Mouse (Mus musculus) kidney, embryonic 16.5 days (tissue): ENCODE results near the gene 2010111I01Rik. TPM values are rescaled to one million over a fixed set of nuclear protein-coding genes. Genes with fewer than 3 reads are reported as not detected.

Source experiments
- ATAC-seq: fragments of 200-750 bp; cut with Nextera tagmentation; 2 replicates; pipeline ENCODE4 v1.8.0; 2017; ENCODE audit warnings: moderate TSS enrichment; ENCODE audit not compliant: low FRiP score, low TSS enrichment
- H3K27ac ChIP-seq: fragments of 300-500 bp; sonication (generic); 2 replicates; pipeline ENCODE4 v1.5.1; 2014; ENCODE audit warnings: low read length
- H3K27me3 ChIP-seq: fragments of 300-500 bp; sonication (generic); 2 replicates; pipeline ENCODE4 v1.6.1; 2014; ENCODE audit warnings: low read length, control low read depth, mixed read lengths; ENCODE audit not compliant: insufficient read depth
- H3K36me3 ChIP-seq: fragments of 300-500 bp; sonication (generic); 2 replicates; pipeline ENCODE4 v1.6.1; 2014; ENCODE audit warnings: low read length, control low read depth, mixed read lengths; ENCODE audit not compliant: insufficient read depth
- H3K4me1 ChIP-seq: fragments of 300-500 bp; sonication (generic); 2 replicates; pipeline ENCODE4 v1.6.1; 2014; ENCODE audit warnings: low read length, control low read depth, mixed read lengths; ENCODE audit not compliant: insufficient read depth
- H3K4me2 ChIP-seq: fragments of 300-500 bp; sonication (generic); replicated peaks from 2 replicates; pipeline ENCODE4 v1.6.1; 2014; ENCODE audit warnings: low read depth, low read length
- H3K4me3 ChIP-seq: fragments of 300-500 bp; sonication (generic); 2 replicates; pipeline ENCODE4 v1.5.1; 2014; ENCODE audit warnings: mild to moderate bottlenecking, low read length
- H3K9ac ChIP-seq: fragments of 300-500 bp; sonication (generic); replicated peaks from 2 replicates; pipeline ENCODE4 v1.6.1; 2014; ENCODE audit warnings: low read length
- H3K9me3 ChIP-seq: fragments of 300-500 bp; sonication (generic); 2 replicates; pipeline ENCODE4 v1.6.1; 2016; ENCODE audit warnings: low read length, control low read depth
- WGBS: fragments of 180-500 bp; shearing (Covaris S2); extraction: QIAGEN DNeasy Blood & Tissue Kit; methylation state at CpG from one replicate; pipeline ENCODE4 v1.1.7; 2014; 5-methylcytosine and 5-hydroxymethylcytosine counted together
- polyA plus RNA-seq: library from polyadenylated mRNA; unstranded; fragments of >200 nt; fragmentation: Nextera tagmentation; extraction: Ambion mirVana; gene quantifications from 2 replicates; pipeline ENCODE4 v1.2.1, GENCODE M21; 2015

2010111I01Rik gene
- polyA plus RNA-seq, 1 experiment from 2014 or later: 146 TPM

DNA sequence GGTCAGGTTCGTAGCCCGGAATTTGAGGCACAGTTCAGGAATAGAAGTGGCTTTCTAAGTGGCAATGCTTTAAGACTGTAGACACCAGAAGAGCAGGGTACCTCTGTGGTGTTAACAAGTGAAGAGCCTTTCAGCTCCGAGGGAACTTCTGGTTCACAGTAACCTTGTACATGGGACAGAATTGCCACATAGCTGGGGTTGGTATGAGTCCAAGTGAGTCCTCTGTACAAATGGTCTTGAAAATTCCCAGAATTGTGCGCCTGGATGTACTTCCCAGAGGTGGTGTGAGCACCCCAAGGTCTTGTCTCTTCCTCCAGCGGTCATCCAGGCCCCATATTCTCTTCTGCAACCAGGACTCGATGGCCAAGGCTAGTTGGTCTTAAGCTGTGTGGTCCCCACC lies 326.3 kb downstream of the 2010111I01Rik start:
- H3K4me2 ChIP-seq: no peak overlapping the region
- peaks cover 42% of the 10 kb centered on the region for H3K4me1 ChIP-seq
- H3K27ac ChIP-seq: no peak overlapping the region
- no peaks in the 10 kb centered on the region for H3K9me3 ChIP-seq
- no peak overlapping the region for H3K4me3 ChIP-seq
- no peak for ATAC-seq
- no peaks in the 10 kb centered on the region for H3K27me3 ChIP-seq
- peaks cover 58% of the 10 kb centered on the region for H3K36me3 ChIP-seq
- 96% methylated on average over 6 of the region's 6 CpGs for WGBS
- no peak overlapping the region for H3K9ac ChIP-seq

- no peak for ATAC-seq
- Histone ChIP-seq H3K4me2 (no peak overlapping the region), H3K9ac (0 out of 2 replicates have a peak overlapping the region, but pooled peaks have one; percentile 10), H3K9me3 (no peaks in the 10 kb centered on the region), H3K4me3 (no peak overlapping the region), H3K4me1 (peaks cover 35% of the 10 kb centered on the region), H3K27me3 (no peaks in the 10 kb centered on the region), H3K36me3 (peaks cover 61% of the 10 kb centered on the region), H3K27ac (peak overlapping the region; percentile 84)
- WGBS: 61% methylated on average over 3 of the region's 3 CpGs
These were observed 329.0 kb downstream of the 2010111I01Rik start for GRCm38 (mm10) chr13:63293647-63294046.

- Histone ChIP-seq H3K4me2 (0 out of 2 replicates have a peak overlapping the region, but pooled peaks have one; percentile 5), H3K27ac (peak overlapping the region; percentile 84), H3K36me3 (peaks cover 62% of the 10 kb centered on the region), H3K9me3 (no peaks in the 10 kb centered on the region), H3K9ac (peak overlapping the region; percentile 49), H3K4me1 (peaks cover 29% of the 10 kb centered on the region), H3K27me3 (no peaks in the 10 kb centered on the region), H3K4me3 (no peak overlapping the region)
- peak; percentile 52; the same call in 1 of the 2 replicates for ATAC-seq
- WGBS: 36% methylated on average over 15 of the region's 15 CpGs
These were observed 329.9 kb downstream of the 2010111I01Rik start for GRCm38 (mm10) chr13:63294359-63295193.

GRCm38 (mm10) chr13:63296300-63296699 lies 331.6 kb downstream of the 2010111I01Rik start:
- no peak for ATAC-seq
- Histone ChIP-seq H3K9me3 (no peaks in the 10 kb centered on the region), H3K36me3 (peaks cover 63% of the 10 kb centered on the region), H3K27me3 (no peaks in the 10 kb centered on the region), H3K4me3 (no peak overlapping the region), H3K9ac (no peak overlapping the region), H3K27ac (no peak overlapping the region), H3K4me1 (peaks cover 34% of the 10 kb centered on the region), H3K4me2 (no peak overlapping the region)
- 91% methylated on average over 11 of the region's 11 CpGs for WGBS

DNA sequence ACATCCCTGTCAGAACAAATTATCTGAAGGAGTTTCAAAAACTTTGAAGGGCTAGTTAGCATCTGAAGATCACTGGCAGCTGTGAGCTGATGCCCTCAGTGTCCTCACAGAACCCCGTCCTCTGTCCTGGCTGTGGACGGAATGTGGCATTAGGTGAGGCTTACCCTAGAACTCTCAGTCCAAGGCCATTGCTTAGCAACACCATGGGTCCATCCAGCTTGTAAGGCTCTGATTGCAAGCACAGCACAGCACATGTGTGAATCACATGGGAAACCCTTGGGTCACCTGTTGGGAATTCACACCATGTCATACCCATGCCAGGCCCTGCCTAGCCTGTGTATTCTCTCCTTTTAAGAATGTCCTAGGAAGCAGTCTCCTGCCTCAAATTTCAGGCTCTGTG lies 332.3 kb downstream of the 2010111I01Rik start:
- no peak overlapping the region for H3K4me3 ChIP-seq
- H3K27ac ChIP-seq: no peak overlapping the region
- no peaks in the 10 kb centered on the region for H3K9me3 ChIP-seq
- no peaks in the 10 kb centered on the region for H3K27me3 ChIP-seq
- WGBS: 94% methylated on average over 2 of the region's 2 CpGs
- H3K4me2 ChIP-seq: no peak overlapping the region
- H3K36me3 ChIP-seq: peaks cover 68% of the 10 kb centered on the region
- no peak overlapping the region for H3K9ac ChIP-seq
- H3K4me1 ChIP-seq: peaks cover 40% of the 10 kb centered on the region
- no peak for ATAC-seq

DNA sequence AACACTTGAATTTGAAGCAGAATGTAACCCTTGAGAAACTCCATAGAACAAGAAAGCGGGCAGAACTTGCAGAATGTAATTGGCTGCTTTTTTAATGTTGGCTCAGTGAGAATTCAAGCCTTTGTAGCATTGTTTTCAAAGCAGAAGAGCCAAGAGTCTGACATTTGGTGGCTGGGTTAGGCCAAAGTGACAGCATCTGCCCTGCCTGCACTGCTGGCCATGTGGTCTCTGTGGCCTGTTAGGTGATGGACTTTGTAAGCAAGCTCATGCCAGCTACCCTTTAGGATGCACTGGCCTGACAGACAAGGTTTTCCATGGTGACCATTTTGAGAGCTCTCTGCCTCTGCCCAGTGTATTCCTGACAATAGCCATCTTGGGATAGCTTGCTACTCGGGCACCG lies 333.2 kb downstream of the 2010111I01Rik start:
- ATAC-seq: no peak
- H3K9ac ChIP-seq: no peak overlapping the region
- no peak overlapping the region for H3K27ac ChIP-seq
- H3K9me3 ChIP-seq: no peaks in the 10 kb centered on the region
- H3K4me2 ChIP-seq: no peak overlapping the region
- WGBS: 93% methylated on average over 3 of the region's 3 CpGs
- no peak overlapping the region for H3K4me3 ChIP-seq
- H3K27me3 ChIP-seq: no peaks in the 10 kb centered on the region
- peaks cover 36% of the 10 kb centered on the region for H3K4me1 ChIP-seq
- peaks cover 78% of the 10 kb centered on the region for H3K36me3 ChIP-seq

- 80% methylated on average over 5 of the region's 5 CpGs for WGBS
- Histone ChIP-seq H3K27ac (no peak overlapping the region), H3K4me1 (peaks cover 33% of the 10 kb centered on the region), H3K27me3 (no peaks in the 10 kb centered on the region), H3K36me3 (peaks cover 86% of the 10 kb centered on the region), H3K4me3 (no peak overlapping the region), H3K9me3 (no peaks in the 10 kb centered on the region), H3K9ac (no peak overlapping the region), H3K4me2 (no peak overlapping the region)
- ATAC-seq: no peak
These were observed 334.2 kb downstream of the 2010111I01Rik start for GRCm38 (mm10) chr13:63298931-63299330.

DNA sequence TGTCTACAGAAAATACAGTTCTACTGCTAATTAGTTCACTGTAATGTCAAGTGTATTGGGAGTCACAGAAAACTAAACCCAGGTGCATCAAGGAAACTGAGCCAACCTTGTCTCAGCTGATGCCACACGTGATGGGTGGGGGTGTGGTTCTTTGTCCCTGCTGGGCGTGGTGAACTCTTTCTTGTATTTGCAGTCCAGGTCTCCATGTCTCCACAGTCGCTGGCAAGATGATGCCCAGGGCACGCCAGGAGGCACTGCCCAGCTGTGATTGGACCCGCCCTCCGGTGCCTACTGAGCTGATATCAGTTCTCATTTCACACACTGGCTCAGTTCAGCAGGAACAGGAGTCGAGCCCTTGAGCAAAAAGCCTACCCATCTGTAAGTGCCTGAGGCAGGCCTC lies 336.2 kb downstream of the 2010111I01Rik start:
- 51% methylated on average over 7 of the region's 7 CpGs for WGBS
- peaks cover 39% of the 10 kb centered on the region for H3K4me1 ChIP-seq
- H3K4me3 ChIP-seq: no peak overlapping the region
- ATAC-seq: no peak
- no peak overlapping the region for H3K4me2 ChIP-seq
- no peaks in the 10 kb centered on the region for H3K27me3 ChIP-seq
- H3K36me3 ChIP-seq: peaks cover 81% of the 10 kb centered on the region
- peak overlapping the region; percentile 53 for H3K27ac ChIP-seq
- H3K9ac ChIP-seq: 0 out of 2 replicates have a peak overlapping the region, but pooled peaks have one; percentile 1
- H3K9me3 ChIP-seq: no peaks in the 10 kb centered on the region

DNA sequence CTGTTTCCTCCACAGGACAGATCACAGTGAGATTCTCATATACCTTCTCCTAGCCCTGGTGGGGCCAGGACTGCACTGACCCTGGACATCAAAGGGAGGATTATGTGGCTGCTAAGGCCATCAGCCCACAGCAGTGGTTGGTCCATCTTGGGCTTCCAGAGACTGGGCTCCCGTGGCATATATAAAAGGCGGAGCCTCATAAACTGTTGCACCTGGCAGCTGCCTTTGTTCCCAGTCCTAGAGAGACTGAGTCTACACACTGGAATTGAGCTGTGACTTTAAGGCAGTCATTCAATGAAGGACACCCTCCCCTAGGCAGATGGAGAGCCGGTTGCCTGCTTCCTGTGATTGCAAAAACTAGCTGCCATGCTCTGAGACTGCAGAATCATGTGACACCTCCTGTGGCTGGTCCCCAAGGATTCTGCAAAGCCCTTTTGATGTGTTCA lies 337.1 kb downstream of the 2010111I01Rik start:
- peak; percentile 27 for ATAC-seq
- no peaks in the 10 kb centered on the region for H3K9me3 ChIP-seq
- 27% methylated on average over 3 of the region's 3 CpGs for WGBS
- no peak overlapping the region for H3K4me2 ChIP-seq
- H3K9ac ChIP-seq: no peak overlapping the region
- peaks cover 72% of the 10 kb centered on the region for H3K36me3 ChIP-seq
- peaks cover 41% of the 10 kb centered on the region for H3K4me1 ChIP-seq
- peak overlapping the region; percentile 53 for H3K27ac ChIP-seq
- H3K4me3 ChIP-seq: no peak overlapping the region
- no peaks in the 10 kb centered on the region for H3K27me3 ChIP-seq

DNA sequence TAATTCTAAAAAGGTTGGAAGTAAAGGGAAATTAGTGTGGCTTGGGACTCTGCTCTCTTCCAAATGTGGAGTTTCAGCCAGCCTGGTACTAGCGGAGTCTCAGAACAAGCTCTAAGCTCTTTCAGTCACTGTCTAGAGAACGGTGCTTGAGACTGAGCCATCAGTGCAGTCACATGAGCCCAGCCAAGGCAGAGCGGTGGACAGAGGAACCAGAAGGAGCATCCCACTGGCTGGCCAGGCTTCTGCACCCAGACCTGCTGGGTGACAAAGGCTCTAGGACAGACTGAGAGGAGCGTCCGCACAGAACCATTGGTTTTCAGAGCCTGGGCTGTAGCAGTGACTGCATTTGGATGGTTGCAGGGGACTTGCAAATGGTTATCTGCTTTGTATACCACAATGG lies 337.7 kb downstream of the 2010111I01Rik start:
- Histone ChIP-seq H3K9ac (no peak overlapping the region; the same call in 1 of the 2 replicates), H3K4me2 (no peak overlapping the region), H3K4me3 (no peak overlapping the region), H3K27me3 (no peaks in the 10 kb centered on the region), H3K4me1 (peaks cover 41% of the 10 kb centered on the region), H3K27ac (peak overlapping the region; percentile 53), H3K36me3 (peaks cover 66% of the 10 kb centered on the region), H3K9me3 (no peaks in the 10 kb centered on the region)
- WGBS: 83% methylated on average over 5 of the region's 5 CpGs
- no peak for ATAC-seq
